Comparison of ENCODE assay signal across 26 mouse cellular contexts in the genomic region with DNA sequence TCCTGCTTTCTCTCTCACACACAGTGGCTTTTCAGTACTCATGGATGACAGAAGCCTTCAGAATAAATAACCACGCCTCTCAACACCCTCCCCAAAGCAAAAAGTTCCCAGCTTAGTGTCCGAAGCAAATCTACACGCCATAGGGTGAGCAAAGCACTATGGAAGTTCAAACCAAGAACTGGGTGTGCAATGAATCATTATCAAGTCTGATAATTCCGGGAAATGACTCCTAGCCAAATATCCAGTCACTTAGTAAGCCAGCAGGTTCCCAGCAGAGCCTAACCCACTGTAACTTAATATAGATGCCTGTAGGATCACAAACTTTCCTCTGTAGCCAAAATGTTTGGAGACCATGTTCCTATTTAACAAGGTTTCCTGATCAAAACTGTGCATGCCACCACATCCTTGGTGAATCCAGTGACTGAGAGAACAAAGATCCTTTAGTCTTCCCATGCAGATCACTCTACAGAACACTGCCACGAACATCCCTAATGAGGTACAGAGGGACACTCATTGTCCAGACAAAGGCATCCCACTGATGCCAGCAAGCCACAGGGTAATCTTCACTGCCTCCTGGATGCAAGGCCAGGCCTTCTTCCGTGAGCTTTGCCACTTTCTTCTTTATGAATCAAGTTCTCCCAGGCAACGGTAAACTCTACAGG. TPM values are rescaled to one million over a fixed set of nuclear protein-coding genes. Genes with fewer than 3 reads are reported as not detected.
"Had no signal": no experiment of that assay in that cellular context is flagged by ENCODE, and none has a peak within 500 bp of the region (broad histone marks: within the 10 kb centered on the region; RNA-seq: fewer than 3 reads in every experiment).

No protein-coding gene starts in this region.

- H3K36me3 ChIP-seq: limb, embryonic 13.5 days; midbrain, embryonic 13.5 days; neural tube, embryonic 15.5 days; stomach, embryonic 15.5 days had no signal

- H3K27ac ChIP-seq: kidney, postnatal 0 days; layer of hippocampus, adult 2 months; limb, embryonic 13.5 days; liver, embryonic 14.5 days; midbrain, embryonic 13.5 days; neural tube, embryonic 15.5 days; stomach, embryonic 15.5 days had no signal

- H3K4me3 ChIP-seq: layer of hippocampus, adult 2 months; limb, embryonic 13.5 days; midbrain, embryonic 13.5 days; neural tube, embryonic 15.5 days; stomach, embryonic 15.5 days had no signal

- ATAC-seq: intestine, postnatal 0 days; midbrain, embryonic 13.5 days had no signal

- H3K4me2 ChIP-seq: limb, embryonic 13.5 days; midbrain, embryonic 13.5 days; neural tube, embryonic 15.5 days; stomach, embryonic 15.5 days had no signal

- H3K9ac ChIP-seq: limb, embryonic 13.5 days; liver, embryonic 14.5 days; midbrain, embryonic 13.5 days; neural tube, embryonic 15.5 days; stomach, embryonic 15.5 days had no signal

- H3K4me1 ChIP-seq: limb, embryonic 13.5 days; midbrain, embryonic 13.5 days; neural tube, embryonic 15.5 days; stomach, embryonic 15.5 days had no signal

- H3K27me3 ChIP-seq: limb, embryonic 13.5 days; midbrain, embryonic 13.5 days; neural tube, embryonic 15.5 days; stomach, embryonic 15.5 days had no signal

- H3K9me3 ChIP-seq: limb, embryonic 13.5 days; midbrain, embryonic 13.5 days; neural tube, embryonic 15.5 days; stomach, embryonic 15.5 days had no signal

- DNase-seq: kidney, adult 8-10 months; kidney, postnatal 36 days; lung, adult 18-20 months; lung, postnatal 36 days; right cerebral cortex, postnatal 4 days; spleen, adult 18-20 months; thymus, adult 2 months; thymus, postnatal 25 days had no signal

RNA-seq across cellular contexts. Expression of a gene that starts 5.9 kb away (rescaled TPM):
- total RNA-seq: layer of hippocampus, adult 2 months; layer of hippocampus, postnatal 25 days; left cerebral cortex, adult 8-10 months; left cerebral cortex, postnatal 25 days; liver, adult 2 months; megakaryocyte progenitor cell, adult 5-6 weeks; midbrain, postnatal 0 days had no signal
- polyA plus RNA-seq: intestine, postnatal 0 days; kidney, postnatal 0 days; limb, embryonic 13.5 days; liver, adult 2 months; liver, embryonic 14.5 days; lung, postnatal 0 days; midbrain, embryonic 13.5 days; midbrain, postnatal 0 days; neural tube, embryonic 11.5 days; neural tube, embryonic 15.5 days; stomach, embryonic 15.5 days; testis, adult 2 months; thymus, adult 2 months; urinary bladder, adult 2 months had no signal

RNA-seq across cellular contexts. Expression of a gene that starts 7.7 kb away (rescaled TPM):
- total RNA-seq: layer of hippocampus, adult 2 months; layer of hippocampus, postnatal 25 days; left cerebral cortex, adult 8-10 months; left cerebral cortex, postnatal 25 days; liver, adult 2 months; megakaryocyte progenitor cell, adult 5-6 weeks; midbrain, postnatal 0 days had no signal
- polyA plus RNA-seq: intestine, postnatal 0 days; kidney, postnatal 0 days; limb, embryonic 13.5 days; liver, adult 2 months; liver, embryonic 14.5 days; lung, postnatal 0 days; midbrain, embryonic 13.5 days; midbrain, postnatal 0 days; neural tube, embryonic 11.5 days; neural tube, embryonic 15.5 days; stomach, embryonic 15.5 days; testis, adult 2 months; thymus, adult 2 months; urinary bladder, adult 2 months had no signal

RNA-seq across cellular contexts. Expression of a gene that starts 19.6 kb away (rescaled TPM):
- total RNA-seq: layer of hippocampus, adult 2 months; layer of hippocampus, postnatal 25 days; left cerebral cortex, adult 8-10 months; left cerebral cortex, postnatal 25 days; liver, adult 2 months; megakaryocyte progenitor cell, adult 5-6 weeks; midbrain, postnatal 0 days had no signal
- polyA plus RNA-seq: intestine, postnatal 0 days; kidney, postnatal 0 days; limb, embryonic 13.5 days; liver, adult 2 months; liver, embryonic 14.5 days; lung, postnatal 0 days; midbrain, embryonic 13.5 days; midbrain, postnatal 0 days; neural tube, embryonic 11.5 days; neural tube, embryonic 15.5 days; stomach, embryonic 15.5 days; testis, adult 2 months; thymus, adult 2 months; urinary bladder, adult 2 months had no signal

RNA-seq across cellular contexts. Expression of a gene that starts 54.8 kb away (rescaled TPM):
- total RNA-seq: left cerebral cortex, postnatal 25 days; liver, adult 2 months; megakaryocyte progenitor cell, adult 5-6 weeks had no signal
- polyA plus RNA-seq: limb, embryonic 13.5 days; liver, adult 2 months; liver, embryonic 14.5 days; lung, postnatal 0 days; midbrain, embryonic 13.5 days; midbrain, postnatal 0 days; neural tube, embryonic 11.5 days; stomach, embryonic 15.5 days had no signal

RNA-seq across cellular contexts. Expression of a gene that starts 57.8 kb away (rescaled TPM):
- total RNA-seq: layer of hippocampus, adult 2 months; layer of hippocampus, postnatal 25 days; left cerebral cortex, adult 8-10 months; left cerebral cortex, postnatal 25 days; liver, adult 2 months; megakaryocyte progenitor cell, adult 5-6 weeks; midbrain, postnatal 0 days had no signal
- polyA plus RNA-seq: intestine, postnatal 0 days; kidney, postnatal 0 days; limb, embryonic 13.5 days; liver, adult 2 months; liver, embryonic 14.5 days; lung, postnatal 0 days; midbrain, embryonic 13.5 days; midbrain, postnatal 0 days; neural tube, embryonic 11.5 days; neural tube, embryonic 15.5 days; stomach, embryonic 15.5 days; thymus, adult 2 months; urinary bladder, adult 2 months had no signal
